Mouse (Mus musculus): Measurements from ENCODE around the gene Lpin1. TPM values are rescaled to one million over a fixed set of nuclear protein-coding genes. Genes with fewer than 3 reads are reported as not detected.

The Lpin1 gene
- polyA plus RNA-seq, 3 experiments from 2014 or later = 9.4 to 29.1 (median 16.7) TPM

- ATAC-seq = peak; percentile 91
These were observed 84.6 kb downstream of the Lpin1 start for GRCm38 (mm10) chr12:16526134-16526533.

DNA sequence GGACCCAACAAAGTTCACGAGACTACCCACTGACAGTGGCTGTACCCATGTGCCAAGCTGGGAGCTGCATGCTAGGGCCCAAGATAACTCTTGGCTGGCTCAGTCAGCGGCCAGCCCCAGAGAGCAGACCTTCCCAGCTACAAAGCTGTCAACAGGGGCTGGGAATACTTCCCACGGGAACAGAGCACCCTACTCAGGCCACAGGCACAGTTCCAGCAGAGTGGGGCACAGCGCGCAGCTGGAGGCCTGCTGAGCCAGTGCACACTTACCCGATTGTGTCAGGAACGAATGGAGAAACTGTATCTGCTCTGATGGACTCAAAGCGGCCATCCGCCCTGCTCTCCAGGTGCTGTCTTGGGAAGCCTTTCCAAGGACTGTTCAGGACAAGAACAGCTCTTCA is 95.6 kb downstream of the Lpin1 start:
- ATAC-seq = no peak

- ATAC-seq = no peak
These were observed 97.8 kb downstream of the Lpin1 start for GRCm38 (mm10) chr12:16512991-16513390.

- peak; percentile 92 for ATAC-seq
These were observed 101.5 kb downstream of the Lpin1 start for GRCm38 (mm10) chr12:16509122-16509752.

DNA sequence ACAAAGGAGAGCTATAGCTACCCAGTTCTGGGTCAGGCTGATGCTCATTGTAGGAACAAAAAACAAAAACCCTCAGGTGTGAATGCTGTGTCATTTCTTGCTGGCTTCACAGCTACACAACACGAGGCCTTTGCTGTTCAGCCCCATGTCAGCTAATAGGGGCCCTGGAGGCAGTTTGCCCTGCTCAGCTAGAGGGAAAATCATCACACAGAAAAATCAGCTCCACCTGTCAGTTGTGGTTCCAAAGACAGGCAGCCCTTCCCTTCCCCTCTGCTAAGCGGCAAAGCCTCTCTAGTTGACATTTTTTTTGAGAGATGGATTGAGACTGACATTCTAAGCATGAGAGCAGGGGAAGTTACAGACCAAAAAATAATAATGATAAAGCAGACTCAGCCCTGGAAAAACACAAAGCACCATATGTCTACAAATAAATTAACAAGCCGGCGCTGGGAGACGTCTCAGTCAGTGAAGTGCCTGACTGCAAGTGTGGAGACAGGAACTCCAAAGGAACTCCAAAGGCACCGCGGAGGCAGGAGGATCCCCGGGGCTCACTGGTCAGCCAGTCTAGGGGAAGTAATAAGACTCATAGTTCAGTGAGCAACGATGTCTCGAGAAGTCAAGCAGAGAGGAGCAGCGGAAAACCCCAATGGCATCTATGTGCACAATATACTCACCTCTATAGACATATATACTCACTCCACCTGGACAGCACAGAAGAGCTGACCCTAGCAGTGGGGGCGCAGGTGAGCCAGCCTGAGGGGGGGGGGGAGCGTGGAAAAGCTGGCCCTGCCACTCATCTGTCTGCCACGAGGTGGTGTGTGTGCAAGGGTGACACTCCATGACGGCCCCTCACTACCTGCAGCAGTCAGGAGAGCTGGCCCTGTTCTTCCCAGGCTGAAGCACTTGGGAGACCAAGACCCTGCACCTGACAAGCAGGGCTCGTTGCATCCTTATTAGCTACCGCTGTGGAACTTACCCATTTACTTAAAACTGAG is 103.7 kb downstream of the Lpin1 start:
- no peak for ATAC-seq

- ATAC-seq = no peak
These were observed 106.5 kb downstream of the Lpin1 start for GRCm38 (mm10) chr12:16504244-16504643.

GRCm38 (mm10) chr12:16497960-16498359 is 112.8 kb downstream of the Lpin1 start:
- no peak for ATAC-seq

DNA sequence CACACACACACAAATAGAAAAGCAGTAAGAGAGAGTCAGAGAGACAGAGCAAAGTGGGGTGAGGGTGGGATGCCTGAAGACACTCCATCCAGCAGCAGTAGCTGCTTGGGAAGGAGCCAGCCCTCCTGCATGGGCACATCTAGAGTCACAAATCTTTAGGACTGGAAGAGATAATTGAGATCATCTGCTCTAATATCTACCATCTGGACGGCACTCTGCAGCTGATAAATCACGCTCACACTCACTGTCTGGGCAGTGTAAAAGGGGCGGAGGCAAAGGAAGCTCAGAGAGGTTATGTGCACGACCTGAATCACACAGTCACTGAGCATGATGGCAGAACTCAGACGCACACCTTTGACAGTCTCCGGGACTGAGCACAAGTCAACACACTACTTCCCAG is 118.1 kb downstream of the Lpin1 start:
- no peak for ATAC-seq

DNA sequence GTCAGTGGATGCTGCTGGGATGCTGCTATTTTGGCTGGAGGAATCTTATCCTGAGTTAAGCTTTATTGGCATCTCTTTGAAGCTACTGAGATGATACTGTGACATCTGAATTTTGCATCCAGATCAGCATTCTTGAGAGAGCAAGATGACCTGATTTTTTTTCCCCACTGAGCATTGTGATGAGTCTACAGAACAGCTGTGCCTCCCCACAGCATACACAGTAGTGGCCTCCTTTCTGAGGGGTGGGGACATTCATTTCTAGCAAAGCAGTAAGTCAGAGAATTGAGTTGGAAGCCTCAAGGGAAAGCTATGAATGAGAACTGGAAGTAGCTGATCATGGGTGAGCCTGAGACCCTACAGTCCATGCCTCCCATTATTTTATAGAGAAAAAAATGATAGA is 121.9 kb downstream of the Lpin1 start:
- no peak for ATAC-seq

- ATAC-seq = no peak
These were observed 123.3 kb downstream of the Lpin1 start for GRCm38 (mm10) chr12:16487453-16487852.

Other genes with a start within 250 kb of the Lpin1 start
- not detected for gene Ntsr2, start 42.4 kb upstream of the Lpin1 start, polyA plus RNA-seq (2017; shearing (Covaris generic))
- gene Greb1, start 189.9 kb upstream of the Lpin1 start, polyA plus RNA-seq (2017; shearing (Covaris generic)) = 1 to 10 TPM in 1 of 3 experiments, under 1 TPM in 1, not detected in 1; 0.36 to 1.1 TPM
- 1 to 10 TPM; 3.0 to 5.1 (median 5.0) TPM for gene E2f6, start 200.0 kb upstream of the Lpin1 start, polyA plus RNA-seq (2017; shearing (Covaris generic))